Mouse (Mus musculus): Measurements from ENCODE around the gene Dusp5.

Dusp5 gene

DNA sequence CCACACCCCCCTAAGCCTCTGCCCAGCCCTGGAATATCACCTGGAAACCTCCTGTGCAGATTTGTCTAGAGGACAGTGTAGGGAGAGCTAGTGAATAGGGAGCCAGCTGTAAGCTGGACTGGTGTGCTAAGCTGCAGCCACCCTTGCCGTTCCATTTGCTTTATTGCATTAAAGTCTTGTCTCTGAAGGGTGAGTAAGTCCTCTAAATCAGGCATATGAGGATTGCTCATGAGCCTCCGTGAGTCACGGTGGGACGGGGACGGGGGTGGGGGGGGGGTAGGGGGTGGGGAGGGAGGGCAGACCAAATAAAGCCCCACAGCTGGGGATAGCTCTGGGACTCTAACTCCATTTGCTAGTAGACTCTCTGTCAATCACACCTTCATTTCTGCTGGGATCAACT is 14.7 kb downstream of the Dusp5 start:
- no peak for DNase-seq (ENCODE audit: low read depth)

DNA sequence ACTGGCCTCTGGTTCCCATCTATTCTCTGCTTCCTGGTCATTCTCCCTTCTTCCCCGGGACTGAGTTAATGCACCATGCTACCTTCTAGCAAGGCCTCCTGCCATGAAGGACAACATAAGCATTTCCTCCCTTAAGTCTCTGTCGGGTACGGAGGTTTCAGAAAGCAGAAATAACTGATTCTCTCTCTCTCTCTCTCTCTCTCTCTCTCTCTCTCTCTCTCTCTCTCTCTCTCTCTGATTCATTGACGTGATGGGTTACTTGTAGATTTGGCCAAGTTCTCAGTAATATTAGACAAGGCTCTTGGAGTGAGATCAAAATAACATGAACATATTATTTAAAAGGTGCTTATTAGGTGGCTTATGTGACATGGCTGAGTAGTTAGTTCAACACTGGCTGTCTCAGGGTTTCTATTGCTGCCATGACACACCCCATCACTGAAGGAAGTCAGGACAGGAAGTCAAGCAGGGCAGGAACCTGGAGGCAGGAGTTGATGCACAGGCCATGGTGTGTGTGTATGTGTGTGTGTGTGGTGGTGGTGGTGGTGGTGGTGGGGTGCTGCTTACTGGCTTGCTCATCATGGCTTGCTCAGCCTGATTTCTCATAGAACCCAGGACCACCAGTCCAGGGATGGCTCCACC is 16.1 kb downstream of the Dusp5 start:
- no peak for DNase-seq (ENCODE audit: low read depth)

DNA sequence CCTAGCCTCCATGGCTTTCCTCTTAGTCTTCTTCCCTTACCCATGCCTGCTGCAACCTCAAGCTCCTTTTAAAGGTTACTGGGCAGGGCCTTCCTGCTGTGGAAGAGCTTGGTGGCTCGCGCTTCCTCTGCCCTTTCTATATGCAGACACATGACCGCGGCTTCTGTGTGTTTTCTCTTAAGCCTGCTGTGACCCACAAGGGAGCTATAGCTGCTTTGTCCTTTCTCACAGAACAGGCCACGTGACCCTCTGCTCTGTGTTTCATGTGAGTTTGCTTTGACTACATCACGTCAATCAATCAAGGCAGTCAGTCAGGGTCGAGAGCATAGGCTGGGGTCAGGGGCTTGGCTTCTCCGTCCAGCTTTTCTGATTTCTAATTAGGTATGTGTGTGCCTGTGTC is 18.7 kb downstream of the Dusp5 start:
- no peak for DNase-seq (ENCODE audit: low read depth)

DNA sequence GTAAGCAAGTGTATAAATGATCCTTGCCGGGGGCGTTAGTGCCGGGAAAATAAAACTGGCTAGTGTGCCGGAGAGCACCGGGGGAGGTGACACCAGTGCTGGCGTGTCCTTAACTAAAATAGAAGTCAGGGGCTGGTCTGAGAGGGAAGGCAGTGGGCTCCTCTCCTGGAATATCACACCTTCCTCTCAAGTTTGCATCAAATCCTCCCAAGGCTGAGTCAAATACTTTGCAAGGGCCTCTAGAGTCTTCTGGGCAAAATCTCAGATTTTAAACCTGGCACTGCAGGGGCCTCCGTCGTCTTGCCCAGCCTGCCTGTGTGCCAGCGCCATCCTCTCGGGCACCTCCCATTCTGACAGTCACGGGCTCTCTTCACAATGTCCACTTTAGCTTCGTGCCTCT is 22.1 kb downstream of the Dusp5 start:
- no peak for DNase-seq (ENCODE audit: low read depth)

DNA sequence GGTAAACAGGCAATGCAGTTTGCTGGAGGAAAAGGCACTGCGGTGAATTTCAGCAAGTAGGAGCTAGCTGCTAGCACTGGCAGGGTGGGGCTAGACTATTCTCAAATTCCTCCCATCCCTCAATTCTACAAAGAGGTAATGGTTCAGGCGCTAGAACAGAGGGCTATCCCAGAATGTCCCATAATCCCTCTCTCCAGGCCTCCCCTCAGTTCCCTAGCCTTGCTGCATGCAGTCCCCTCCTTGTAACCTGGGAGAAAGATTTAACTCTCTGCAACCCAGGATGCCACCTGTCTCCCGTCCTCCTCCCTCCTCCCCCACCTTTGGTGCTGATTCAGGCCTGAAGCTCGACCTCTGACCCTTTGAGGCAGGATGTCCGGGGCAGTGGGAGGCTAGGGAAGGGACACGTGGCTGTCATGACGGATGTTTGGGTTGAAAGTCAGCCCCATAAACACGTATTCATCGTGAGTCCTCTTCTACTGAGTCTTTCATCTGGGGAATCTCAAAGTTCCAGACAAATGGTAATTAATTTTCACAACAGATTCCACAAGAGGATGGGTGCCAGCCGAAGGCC is 23.4 kb downstream of the Dusp5 start:
- DNase-seq (ENCODE audit: low read depth): no peak

DNA sequence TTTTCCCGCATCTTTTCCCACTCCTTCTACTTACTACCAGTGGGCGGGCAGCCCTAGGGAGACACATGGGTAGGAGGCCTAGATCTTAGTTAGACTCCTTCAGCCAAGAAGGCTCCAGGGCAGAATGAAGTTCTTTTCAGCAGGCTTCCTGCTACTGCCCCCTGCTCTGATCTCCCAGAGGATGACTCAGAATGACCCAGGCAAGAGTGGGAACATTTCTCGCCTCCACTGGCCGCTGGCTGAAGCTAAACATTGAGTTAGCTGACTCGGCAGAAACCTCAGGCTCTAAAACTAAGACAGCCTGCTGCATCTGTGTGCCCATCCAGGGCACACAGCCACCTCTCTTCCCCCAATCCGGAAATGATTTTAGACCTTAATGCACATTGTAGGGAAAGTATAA is 23.9 kb downstream of the Dusp5 start:
- no peak for DNase-seq (ENCODE audit: low read depth)

DNA sequence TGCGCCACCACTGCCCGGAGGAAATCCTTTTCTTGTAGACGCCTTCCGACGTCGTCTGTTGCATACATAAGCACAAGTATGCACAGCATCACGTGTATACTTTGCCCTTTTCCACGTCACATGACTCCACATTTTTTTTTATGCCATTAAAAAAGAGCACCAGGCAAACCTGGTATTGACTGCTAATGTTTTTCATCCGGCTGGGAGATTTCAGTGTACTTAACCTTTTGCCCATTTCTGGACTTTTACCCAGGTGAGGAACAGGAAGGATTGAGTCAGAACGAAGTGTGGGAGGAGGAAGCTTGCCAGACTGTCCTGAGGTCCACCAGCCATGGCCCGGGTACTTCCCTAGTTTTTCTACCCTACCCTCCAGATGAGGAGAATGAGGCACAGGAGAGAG is 25.5 kb downstream of the Dusp5 start:
- DNase-seq (ENCODE audit: low read depth): no peak

DNA sequence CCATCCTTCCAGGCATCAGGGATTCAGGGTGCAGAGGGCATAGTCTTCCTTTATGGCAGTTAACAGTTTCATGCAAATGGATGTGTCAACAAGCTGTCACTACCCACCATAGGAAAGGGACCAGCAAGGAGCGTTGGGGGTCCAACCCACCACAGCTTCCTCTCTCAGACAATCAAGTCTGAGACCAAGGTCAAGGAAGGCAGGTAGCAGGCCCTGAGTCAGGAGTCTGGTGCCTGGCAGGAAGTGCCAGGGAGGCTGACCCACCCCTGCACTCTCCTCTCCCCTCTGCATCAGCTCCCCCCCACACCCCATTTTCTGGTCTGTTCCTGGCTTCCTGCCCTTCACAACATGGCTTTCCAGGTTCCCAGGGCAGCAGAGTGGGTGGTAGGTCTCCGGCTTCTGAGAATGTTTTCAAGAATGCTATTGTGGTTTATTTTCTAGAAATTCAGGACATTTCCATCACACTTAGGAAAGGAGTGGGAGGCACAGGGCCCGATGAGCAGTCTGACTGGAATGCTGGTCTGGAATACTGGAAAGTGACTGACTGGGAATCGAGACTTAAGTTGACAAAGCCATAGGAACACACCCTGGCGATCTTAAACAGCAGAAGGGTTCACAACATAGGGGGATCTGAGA is 26.2 kb downstream of the Dusp5 start:
- DNase-seq (ENCODE audit: low read depth): no peak

DNA sequence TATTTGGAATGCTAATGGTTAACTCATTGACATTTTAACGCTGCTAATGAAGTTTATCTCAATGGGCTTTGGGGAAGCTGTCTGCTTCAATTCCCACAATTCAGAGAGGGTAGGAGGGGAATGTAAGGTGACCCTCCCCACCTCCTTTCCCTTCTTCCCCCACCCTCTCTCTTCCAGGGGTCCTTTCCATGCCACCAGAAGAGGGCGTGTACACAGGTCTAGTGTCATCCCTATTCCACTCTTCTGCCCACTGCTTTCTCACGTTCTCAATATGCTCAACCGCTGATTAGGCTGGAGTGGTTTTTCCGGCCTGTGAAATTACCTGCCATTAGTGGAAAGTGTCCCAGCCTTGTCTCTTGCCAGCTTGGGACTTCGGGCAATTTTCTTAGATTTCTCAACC is 27.9 kb downstream of the Dusp5 start:
- DNase-seq (ENCODE audit: low read depth): no peak

DNA sequence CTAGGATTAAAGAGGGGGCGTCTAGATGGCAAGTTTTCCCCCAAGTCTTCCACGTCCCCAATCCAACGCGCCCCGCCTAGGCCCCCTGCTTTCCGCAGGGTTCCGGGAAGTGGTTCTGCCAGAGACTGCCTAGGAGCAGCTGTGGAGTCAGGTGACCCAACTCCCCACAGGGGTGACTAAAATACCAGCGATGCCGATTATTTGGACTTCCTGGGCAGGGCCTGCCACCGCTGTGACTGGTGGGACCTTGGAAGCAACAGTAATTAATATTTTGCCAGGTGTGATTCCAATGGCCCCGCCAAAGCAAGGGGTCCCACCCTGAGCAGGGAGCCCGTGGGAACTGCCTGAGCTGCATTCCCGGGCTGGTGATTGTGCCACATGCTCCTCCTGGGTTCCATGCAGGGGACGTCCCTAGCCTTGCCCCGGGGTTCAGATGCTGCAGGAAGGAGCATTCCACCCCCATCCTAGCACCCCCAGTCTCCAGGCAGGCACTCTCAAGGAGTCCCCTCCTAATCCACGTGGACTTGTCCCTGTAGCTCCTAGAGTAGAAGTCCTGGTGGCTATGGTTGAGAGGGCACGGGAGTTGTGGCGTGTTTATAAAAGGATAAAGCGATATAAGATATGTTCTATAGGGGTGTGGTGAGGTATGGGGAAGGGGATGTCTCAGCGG is 28.5 kb downstream of the Dusp5 start:
- no peak for DNase-seq (ENCODE audit: low read depth)

DNA sequence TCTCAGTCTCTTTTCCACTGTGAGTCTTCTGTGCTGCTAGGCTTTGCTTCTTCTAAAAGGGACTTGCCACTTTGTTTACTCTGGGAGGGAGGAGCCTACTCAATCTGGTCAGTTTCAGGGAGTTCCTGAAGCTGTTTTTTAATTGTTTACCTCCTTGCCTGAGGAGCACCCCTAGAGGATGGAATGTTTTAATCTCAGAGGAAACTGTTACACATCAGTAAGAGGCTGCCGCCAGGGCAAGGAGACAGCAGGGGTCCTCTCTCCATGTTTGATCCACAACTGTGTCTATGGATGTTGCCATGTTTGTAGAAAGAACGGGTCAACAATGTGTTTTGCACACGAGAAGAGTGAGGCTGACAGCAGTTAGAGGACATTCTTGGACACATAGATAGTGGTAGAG is 31.5 kb downstream of the Dusp5 start:
- DNase-seq (ENCODE audit: low read depth): no peak

DNA sequence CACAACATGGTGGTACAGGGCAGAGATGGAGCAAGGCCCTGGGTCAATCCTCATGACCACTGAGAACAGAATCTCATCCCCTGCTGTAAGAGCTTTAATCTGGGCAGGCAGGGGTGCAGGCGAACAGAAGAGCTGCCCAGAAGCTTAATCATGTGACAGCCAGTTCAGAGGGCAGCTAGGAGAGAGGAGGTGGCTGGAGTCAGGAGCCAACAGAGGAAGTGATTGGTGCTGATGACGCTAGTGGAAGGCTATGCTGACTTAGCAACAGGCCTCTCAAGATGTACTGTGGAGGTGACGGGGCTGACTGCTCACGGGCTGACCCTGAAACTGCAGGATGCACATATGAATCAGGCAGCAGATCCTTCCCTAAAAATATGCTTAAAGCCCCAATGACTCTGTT is 35.3 kb downstream of the Dusp5 start:
- DNase-seq (ENCODE audit: low read depth): no peak

DNA sequence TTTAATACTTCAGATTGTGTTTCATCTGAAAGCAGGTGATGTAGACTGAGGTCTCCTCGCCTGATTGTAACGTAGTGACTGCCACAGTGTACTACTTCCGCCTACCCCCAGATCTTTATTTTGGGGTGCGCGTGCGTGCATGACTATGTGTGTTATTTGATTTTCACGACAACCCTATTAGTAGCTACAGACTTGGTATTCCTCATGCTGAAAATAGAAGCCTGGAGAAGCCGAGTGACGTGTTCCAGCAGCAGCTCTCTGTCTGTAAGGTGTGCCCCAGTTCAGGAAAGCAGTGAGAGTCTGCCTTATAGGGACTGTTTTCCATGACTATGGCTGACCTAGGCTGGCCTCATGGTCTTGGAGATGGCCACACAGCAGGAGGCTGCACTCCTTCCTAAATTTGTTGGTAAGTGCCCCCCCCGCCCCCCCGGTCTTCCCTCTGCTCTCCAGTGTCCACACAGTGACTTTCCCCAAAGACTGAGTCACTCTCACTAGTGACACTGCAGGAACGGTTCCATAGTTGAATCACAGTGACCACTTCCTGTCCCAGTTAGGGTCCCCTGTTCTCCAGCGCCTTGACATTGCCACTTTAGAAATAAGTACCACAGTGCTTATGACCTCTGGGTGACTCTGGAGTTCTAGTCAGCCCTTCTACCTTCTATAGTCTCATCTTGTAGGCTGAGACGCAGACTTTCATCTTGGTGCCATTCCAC is 36.8 kb downstream of the Dusp5 start:
- no peak for DNase-seq (ENCODE audit: low read depth)

DNA sequence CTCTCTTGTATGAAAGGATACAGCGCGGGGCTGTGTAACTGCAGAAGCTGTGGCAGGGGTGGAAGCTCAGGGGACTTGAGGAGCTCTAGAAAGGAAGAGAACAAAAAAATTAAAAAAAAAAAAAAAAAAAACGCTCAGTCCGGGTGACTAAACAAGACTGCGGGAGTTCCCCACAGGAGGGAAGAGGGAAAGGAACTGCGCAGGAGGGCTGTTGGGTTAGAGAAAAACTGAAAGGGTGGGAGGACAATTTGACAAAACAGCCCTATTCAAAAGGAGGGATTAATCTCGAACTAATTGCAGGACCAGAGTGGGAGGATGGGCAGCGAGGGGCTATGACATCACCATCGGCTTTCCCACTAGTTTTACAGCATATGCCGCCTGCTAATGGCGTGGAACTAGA is 39.0 kb downstream of the Dusp5 start:
- no peak for DNase-seq (ENCODE audit: low read depth)

DNA sequence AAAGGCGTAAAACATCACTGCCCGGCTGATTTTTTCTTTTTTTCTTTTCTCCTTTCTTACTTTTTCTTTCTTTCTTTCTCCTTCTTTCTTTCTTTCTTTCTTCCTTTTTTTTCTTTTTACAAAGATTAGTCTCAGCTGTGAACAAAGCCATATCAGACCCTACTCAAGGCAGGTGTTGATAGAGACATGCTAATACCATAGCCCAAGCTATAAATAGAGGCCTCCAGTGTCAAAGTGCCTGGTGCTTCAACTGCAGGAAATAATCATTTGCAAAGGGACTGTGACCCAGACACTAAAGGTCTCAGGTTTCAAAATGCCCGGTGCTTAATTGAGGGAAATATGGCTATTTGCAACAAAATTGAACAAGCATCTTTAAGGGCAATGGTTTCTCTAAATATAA is 39.6 kb downstream of the Dusp5 start:
- DNase-seq (ENCODE audit: low read depth): no peak

DNA sequence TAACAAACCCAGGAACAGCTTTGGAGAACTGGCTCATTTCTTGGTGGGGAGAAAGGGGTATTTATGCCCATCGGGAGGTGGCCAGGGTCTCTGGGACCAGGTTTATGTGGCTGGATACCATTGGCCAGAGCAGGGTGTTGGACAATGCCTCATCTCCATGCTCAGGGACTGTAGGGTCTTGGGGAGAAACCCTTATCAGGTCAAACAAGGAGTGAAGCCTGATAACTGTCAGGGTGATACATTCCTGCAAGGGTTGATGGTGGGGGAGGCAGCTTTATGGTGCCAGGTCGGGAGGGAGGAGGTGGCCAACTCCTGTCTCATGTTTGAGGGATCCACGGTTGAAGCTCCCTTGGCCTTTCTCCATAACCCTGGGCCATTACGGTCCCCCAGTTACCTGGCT is 42.1 kb downstream of the Dusp5 start:
- DNase-seq (ENCODE audit: low read depth): no peak

DNA sequence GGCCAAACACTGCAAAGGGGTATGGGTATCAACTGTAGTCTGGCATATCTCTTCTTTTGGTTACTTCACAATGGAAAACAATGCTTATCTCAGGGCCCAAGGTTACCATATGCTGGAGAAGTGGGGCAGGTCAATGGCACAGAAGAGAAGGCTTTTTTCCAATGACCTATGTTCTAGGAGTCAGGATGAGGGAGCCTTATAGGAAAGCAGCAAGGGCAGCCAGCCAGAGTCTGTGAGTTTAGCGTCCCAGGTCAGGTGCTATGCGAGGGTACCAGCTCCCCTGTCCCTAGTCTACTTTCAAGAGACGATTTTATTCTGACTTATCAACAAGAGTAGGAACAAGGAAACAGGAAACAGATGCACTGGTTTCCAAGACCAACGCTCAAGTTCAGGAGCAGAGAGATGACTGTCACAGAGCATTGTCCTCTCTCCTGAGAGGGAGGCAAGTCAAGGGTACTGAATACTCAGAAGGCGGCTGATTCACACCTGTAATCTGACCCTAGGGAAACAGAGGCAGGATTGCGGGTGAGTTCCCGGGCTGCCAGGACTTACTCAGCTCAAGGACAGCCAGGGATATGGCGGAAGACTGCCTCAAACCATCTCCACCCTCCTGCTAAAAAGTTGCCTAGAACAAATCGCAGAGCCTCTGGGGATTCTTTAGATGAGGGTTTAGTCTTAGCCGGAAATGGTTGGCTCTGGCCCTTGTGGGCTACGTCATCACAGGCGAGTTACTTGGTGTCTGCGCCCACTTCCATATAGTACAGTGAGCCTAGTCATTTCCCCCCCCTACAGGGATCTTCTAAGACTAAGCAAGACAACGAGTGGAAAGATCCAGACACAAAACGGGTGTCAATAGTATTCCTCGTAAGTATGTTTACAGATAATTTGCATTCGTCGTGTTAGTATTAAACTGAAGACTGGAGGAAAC is 42.9 kb downstream of the Dusp5 start:
- DNase-seq (ENCODE audit: low read depth): no peak

DNA sequence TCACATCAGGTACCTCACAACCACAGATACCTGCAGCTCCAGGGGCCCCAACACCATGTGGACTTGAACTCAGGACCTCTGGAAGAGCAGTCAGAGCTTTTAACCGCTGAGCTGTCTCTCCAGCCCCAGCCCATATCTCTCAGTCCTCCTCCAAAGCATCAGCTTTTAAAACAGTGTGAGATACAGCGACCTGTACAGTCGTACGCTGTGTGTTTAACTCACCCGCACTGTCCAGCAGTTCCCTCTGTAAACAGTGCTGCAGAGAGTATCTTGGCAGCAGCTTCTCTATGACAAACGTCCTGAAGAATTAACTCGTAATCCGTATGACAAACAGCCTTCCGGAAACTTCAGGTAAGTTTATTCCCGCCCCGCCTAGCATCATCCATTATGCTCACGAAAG is 43.7 kb downstream of the Dusp5 start:
- no peak for DNase-seq (ENCODE audit: low read depth)

DNA sequence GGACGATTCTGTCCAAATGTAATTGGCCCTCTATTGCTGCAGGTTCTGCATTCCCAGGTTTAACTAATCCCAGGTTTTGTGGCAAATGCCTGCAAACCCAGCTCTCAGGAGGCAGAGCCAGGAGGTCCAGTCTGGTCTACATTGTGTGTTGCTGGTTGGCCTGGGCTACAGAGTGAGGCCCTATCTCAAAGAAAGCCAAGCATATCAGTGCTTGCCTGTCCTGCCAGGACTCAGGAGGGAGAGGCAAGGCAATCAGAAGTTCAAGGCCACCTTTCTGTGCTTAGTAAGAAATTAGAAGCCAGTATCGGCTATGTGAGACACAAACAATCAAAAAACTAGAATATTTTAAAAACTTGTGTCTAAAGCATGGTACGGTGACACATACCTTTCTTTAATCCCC is 44.2 kb downstream of the Dusp5 start:
- no peak for DNase-seq (ENCODE audit: low read depth)

DNA sequence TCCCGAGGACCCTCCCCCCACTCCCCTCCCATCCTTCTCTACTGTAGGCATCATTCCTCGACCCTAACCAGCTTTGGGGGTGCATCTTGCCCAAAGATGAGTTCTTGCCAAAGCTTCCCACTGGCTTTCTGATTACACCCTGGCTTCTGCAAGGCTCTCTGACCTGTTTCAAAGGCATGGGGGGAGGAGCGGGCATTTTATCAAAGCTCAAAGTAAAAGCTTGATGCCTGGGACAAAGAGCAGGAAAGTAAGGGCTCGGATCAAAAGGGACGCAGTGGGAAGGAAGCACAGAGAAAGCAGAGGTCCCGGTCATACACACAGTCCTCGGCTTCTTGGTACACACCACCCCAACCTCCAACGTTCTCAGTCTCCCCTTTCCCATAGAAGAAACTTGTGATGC is 45.2 kb downstream of the Dusp5 start:
- DNase-seq (ENCODE audit: low read depth): no peak

DNA sequence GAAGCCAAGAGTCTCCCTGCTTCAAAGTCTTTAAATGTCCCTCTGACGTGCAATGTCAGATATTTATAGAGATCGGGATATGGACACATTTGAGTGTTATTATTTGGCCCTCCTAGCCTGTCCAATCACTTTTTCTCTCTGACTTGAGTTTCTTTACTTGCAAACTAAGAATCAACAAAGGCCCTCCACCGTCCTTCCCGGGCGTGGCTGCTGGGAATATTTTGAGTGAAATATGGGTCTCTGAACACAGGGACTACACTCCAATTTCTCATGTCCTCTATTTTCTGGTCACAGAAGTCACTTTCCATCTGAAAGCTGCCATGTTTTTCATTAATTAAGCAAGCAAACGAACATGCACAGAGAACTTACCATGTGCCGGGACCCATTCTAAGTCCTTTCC is 45.6 kb downstream of the Dusp5 start:
- no peak for DNase-seq (ENCODE audit: low read depth)

Measured in c-Kit-positive CD71-negative TER-119-negative erythroid progenitor cells, embryonic 14.5 days (primary cell).